Mouse (Mus musculus): ENCODE measurements at regions not wholly inside any gene's neighbourhood (a gene's known extent, or its start where the extent isn't known, plus 50 kb on each side); places are given as distances from the start of the nearest gene placed in this dataset.

DNA sequence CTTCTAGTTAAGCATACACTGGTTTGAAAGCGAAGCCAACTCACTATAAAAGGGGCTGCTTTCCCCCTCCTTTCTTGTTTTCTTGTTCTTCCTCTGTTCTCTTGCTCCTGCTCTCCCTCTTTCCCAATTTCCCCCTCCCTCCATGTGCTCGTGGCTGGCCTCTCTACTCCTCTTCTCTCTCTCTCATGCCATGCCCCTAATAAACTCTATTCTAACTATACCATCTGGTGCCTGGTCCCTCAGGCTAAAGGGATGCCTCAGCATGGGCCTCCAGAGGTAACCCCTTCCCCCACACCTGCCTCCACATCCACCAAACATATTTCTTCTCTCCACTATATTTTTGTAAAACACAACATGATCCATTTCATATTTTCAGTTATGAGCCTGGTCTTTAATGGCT is 210.1 kb downstream of the Gja1 start:
- DNase-seq (ENCODE audit: low read depth, low spot score) = no peak

DNA sequence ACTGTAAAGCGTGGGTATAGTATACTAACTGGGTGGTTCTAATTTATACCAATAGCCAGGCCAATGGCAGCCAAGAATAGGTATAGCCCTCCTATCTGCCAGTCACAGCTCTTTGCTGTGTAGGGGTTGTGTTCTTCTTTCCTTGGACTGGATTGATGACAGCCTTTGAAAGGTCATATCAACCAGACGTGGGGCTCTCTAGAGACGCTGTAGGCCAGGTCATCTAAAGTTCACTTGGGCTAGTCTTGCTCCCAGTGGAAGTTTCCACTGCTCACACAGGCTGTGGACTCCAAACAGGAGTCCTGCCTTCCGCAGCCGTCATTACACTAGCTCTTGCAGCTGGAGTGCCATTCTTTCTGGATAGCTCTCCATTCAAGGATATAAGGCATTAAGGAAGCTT is 220.3 kb downstream of the Gja1 start:
- no peak for DNase-seq (ENCODE audit: low read depth, low spot score)

- DNase-seq (ENCODE audit: low read depth, low spot score) = peak; percentile 10
Observed at GRCm38 (mm10) chr10:56598191-56598590, 221.1 kb downstream of the Gja1 start.

GRCm38 (mm10) chr10:56599923-56600322 is 222.8 kb downstream of the Gja1 start:
- DNase-seq (ENCODE audit: low read depth, low spot score) = no peak

DNA sequence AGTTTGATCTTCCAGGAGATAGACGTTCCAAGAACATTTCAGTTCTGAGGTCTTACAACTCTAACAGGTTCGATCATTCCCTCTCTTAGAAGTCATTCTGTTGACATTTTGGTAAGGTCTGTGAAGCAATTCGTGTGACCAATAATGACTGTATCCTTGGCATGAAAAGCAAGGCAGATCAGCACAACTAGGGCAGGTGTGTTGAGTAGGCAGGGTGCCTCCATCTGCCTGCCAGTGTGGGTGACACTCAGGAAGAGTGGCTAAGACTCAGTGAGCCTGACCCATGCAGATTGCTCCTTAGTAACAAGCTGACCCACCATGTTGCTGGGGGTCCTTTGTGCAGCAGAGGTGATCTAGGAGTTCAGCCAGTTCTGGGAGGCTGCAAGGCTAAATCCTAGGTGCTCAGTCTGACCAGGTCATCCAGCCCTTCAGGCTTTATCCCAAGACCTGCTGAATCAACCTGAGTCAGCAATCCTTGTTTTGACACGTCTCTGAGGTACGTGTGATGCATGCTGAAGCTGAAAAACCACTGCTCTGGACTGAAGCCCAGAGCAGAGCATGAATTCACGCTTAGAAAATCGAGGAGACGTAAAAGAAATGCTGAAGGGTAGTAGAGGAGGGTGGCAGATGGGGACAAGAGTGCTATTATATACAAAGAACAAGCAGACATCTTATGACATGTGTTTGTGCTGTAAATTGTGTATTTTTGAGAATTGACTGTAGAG is 234.6 kb downstream of the Gja1 start:
- peak; percentile 52 for DNase-seq (ENCODE audit: low read depth, low spot score)

- no peak for DNase-seq (ENCODE audit: low read depth, low spot score)
Observed at GRCm38 (mm10) chr10:56642656-56643055, 265.5 kb downstream of the Gja1 start.

DNA sequence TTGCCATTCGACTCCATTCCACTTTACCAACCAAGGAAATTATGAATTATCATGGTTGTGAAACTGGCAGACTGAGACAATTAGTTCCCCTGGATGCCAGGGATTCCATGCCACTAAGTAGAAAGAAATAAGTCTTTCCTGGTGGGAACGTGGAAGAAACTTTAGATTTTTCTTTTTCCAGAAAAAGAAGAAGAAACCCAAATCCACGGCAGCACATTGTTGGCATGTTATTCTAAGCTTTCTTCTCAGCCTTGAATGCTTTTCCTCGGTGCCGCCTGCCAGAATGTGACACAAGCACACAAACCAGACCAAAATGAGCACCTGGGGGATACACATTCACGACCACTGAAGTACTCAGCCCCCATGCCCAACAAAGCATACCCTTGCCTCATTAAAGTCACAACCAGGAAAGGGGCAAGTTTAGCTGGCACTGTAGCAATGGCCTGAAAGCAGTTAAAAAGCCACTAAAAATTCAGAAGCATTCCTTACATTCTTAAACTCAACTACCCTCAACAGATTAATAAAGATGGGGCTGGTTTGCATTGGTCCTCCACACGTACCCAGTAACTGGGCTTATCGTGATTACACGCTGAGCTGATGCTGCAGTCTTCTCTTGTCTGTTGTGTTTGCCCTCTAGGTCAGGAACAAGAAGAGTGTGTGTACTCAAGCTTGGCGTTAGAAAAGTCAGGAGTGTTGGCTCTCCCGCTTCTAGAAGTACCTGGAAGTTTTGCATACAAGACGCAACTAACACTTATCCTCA is 266.4 kb downstream of the Gja1 start:
- DNase-seq (ENCODE audit: low read depth, low spot score) = no peak

GRCm38 (mm10) chr10:56660501-56660900 is 283.4 kb downstream of the Gja1 start:
- no peak for DNase-seq (ENCODE audit: low read depth, low spot score)

- no peak for DNase-seq (ENCODE audit: low read depth, low spot score)
Observed at GRCm38 (mm10) chr10:56673919-56674318, 296.8 kb downstream of the Gja1 start.

DNA sequence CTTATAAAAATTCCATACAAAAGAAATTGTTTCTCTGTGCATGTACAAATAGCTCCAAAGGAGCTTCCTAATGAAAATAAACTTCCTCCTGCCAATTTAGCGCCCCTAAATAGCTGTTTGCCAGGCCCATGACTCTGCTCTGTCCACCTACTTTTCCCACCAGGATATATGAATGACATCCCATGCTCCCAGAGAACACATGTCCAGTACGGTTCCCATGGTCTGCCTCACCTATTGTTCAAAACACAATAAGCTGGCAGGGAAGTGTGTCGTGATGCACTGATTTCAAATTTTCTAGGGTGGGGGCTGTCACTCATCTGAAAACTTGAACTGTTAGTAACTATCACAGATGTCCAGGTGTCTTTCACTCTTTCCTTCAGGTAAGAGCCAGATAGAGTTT is 305.8 kb downstream of the Gja1 start:
- DNase-seq (ENCODE audit: low read depth, low spot score) = no peak

- no peak for DNase-seq (ENCODE audit: low read depth, low spot score)
Observed at GRCm38 (mm10) chr10:56685655-56686250, 308.6 kb downstream of the Gja1 start.

GRCm38 (mm10) chr10:56691467-56691866 is 314.3 kb downstream of the Gja1 start:
- DNase-seq (ENCODE audit: low read depth, low spot score) = no peak

DNA sequence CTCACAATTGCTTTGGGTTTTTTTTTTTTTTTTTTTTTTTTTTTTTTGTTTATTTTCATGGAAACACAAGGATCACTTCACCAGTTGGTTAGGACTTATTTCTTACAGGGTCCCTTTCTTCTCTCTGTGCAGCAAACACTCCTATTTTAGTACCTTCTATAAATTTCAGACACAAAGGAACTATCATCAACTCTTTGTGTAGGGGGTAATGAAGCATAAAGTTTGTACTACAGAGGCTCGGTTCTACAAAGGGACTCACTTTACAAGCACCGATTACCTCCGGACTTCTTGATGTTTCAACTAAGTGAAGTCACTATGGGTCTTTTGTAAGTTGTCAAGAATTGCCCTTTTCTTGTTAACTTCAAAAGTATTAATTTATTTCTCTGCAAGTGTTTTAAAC is 318.0 kb downstream of the Gja1 start:
- DNase-seq (ENCODE audit: low read depth, low spot score) = no peak

- peak; percentile 9 for DNase-seq (ENCODE audit: low read depth, low spot score)
Observed at GRCm38 (mm10) chr10:56700126-56700525, 323.0 kb downstream of the Gja1 start.

DNA sequence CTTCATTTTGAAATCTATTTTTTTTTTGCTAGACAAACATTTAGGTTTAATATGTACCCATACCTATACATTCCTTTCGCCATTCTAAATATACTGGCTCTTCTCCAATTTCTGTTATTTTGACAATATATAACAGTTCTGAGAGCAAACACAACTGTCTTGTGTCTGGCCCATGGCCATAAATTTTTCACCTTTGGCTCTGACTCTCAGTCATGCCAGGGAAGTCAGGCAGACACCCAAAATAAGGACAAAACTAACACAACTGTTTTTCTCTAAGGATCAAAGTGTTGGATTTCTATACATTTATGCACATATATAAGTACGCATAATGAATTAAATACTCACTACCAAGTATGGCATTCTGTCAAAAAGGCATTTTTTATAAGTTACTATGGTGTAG is 331.3 kb downstream of the Gja1 start:
- no peak for DNase-seq (ENCODE audit: low read depth, low spot score)

DNA sequence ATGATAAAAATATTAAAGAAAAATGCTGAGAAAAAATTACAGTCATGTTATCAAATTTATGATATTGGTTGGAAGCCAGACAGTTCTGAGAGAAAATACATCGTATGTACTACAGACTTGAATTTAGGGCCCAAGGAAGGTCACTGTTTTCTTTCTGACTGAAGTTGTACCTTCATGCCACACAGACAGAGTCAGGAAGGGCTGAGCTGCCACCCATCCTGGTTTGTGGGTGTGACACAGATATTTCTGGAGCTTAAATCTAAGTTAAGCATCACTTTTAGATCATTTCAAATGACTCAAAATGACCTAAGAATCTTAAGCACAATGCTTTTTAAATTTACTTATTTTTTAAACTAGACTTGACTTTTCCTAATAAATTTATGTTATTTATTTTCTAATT is 331.8 kb downstream of the Gja1 start:
- no peak for DNase-seq (ENCODE audit: low read depth, low spot score)

DNA sequence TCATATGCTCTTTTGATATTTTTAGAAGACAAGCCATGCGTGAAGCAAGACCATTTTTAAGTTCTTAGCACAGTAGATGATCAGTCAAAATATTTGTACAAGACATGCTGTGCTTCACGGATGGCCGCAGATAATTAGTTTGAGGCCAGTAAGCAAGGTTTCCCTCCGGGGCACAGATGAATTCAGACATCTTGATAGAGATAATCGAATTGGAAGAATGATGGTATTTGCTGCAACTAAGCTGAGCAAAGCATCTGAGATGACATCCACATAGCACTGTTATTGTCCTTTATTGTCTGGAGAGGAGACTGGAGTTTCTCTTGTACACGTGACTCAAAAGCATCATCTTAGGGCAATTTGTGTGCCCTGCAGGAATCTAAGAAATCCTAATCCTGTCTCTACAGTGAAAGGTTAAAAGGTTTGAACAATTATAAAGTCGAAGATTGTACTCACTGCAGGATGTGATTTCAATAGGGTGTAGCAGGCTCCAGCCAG is 335.5 kb downstream of the Gja1 start:
- DNase-seq (ENCODE audit: low read depth, low spot score) = peak; percentile 10

GRCm38 (mm10) chr10:56737073-56737472 is 359.9 kb downstream of the Gja1 start:
- no peak for DNase-seq (ENCODE audit: low read depth, low spot score)

DNA sequence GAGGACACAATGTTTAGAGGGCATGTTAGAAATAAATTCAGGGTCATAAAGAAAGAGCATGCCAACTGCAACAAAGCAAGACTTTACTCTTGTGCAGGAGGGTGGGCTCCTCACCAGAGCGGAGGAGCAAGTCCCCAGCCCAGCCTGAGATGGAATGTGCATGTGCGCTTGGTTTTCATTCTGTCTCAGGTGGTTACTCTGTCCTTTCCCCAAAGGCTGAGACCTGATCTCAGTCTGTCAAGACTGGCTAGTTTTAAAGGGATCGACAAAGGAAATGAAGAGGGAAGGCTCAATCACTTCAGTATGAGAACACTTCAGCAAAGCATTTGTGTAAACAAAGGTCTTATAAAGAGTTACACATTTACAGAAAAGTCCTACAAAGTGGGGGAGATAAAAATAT is 362.5 kb downstream of the Gja1 start:
- DNase-seq (ENCODE audit: low read depth, low spot score) = no peak

DNA sequence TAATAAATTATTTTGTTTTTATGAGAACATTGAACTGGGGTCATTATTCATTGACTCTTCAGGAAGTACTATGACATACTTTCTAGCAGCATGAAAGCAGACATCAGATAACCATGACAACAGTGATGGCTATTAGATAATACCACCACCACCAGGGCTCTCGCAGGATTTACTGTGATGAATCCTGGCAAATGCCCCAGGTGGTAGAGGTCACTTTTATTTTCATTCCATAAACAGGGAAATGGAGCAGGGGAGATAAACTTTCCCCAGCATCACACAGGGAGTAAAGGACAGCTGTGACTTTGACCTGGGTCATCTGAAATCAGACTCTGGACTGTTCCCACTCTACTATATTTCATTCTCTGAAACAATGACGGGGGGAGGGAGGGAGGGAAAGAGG is 375.0 kb downstream of the Gja1 start:
- DNase-seq (ENCODE audit: low read depth, low spot score) = no peak

DNA sequence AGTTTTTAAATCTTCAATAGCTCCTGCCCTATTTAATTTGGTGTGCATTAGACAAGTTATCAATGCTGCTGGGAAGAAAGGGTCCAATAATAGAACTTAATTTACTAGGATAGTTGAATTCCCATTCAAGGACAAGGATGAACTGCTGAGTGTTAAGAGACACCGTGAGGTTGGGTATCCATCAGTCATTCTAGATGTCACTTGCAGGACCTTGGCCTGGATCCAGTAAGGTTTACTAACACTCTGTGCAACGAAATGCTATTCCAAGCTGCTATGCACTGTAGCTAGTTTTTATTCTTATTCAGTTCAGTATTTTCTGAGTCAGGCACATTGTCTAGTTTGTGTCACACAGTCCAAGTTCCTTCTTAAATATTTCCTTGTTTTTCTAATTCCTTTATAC is 376.4 kb downstream of the Gja1 start:
- DNase-seq (ENCODE audit: low read depth, low spot score) = no peak

DNA sequence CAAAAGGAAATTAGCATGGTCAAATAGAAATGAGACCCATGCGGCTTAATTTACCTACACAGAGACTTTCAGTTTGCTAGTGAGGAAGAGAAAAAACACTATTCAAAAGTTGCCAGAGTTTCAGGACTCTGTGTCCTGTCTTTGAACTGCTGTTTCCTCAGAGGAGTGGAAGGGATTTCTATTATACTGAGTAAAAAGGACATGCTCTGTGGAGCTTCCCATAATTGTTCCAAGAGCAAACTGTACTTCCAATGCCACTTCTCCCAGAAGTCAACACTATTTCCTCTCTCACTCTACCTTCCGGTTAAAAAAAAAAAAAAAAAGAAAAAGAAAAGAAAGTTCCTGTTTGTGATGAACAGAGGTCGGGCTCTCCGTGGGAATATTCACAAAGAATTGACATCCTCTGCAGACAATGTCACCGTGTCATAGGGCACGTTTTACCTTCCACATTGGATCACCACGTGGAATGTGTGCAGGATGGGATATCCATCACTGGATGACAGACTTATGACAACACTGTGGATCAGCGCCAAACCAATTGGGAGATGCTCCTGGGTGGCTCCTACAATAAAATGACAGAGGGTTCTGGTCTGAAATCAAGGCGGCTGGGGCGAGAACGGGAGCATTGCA is 377.5 kb downstream of the Gja1 start:
- DNase-seq (ENCODE audit: low read depth, low spot score) = no peak
